Mouse (Mus musculus) MEL (cell line): ENCODE results near the gene Map1b. TPM values are rescaled to one million over a fixed set of nuclear protein-coding genes. Genes with fewer than 3 reads are reported as not detected.

ENCODE experiments used
- DNase-seq: peaks from one replicate; pipeline ENCODE4 v3.0.0; 2011; ENCODE audit warnings: low read depth, low spot score
- H3K27ac ChIP-seq: 2 replicates; pipeline ENCODE4 v1.5.1; 2012; ENCODE audit warnings: low read depth, mild to moderate bottlenecking, control low read depth, low read length, moderate library complexity; ENCODE audit not compliant: control insufficient read depth
- H3K27me3 ChIP-seq, 2 experiments: fragments of 150-350 bp in 1 of 2; sonication (generic) in 1 of 2; 2 replicates each; pipeline ENCODE4 v1.6.1; 2012; ENCODE audit warnings: low read length in 2 of 2, mild to moderate bottlenecking in 2 of 2, improper control_type of control experiment in 1 of 2, moderate library complexity in 1 of 2; ENCODE audit not compliant: insufficient read depth in 2 of 2, control insufficient read depth in 1 of 2
- H3K36me3 ChIP-seq, 2 experiments: 2 replicates each; pipeline ENCODE4 v1.6.1; 2012 to 2014; ENCODE audit warnings: low read length in 2 of 2, improper control_type of control experiment in 1 of 2, inconsistent platforms in 1 of 2, mild to moderate bottlenecking in 1 of 2; ENCODE audit not compliant: insufficient read depth in 2 of 2, control insufficient read depth in 1 of 2
- H3K4me1 ChIP-seq, 2 experiments: fragments of 150-350 bp in 1 of 2; sonication (generic) in 1 of 2; 2 replicates each; pipeline ENCODE4 v1.6.1; 2012; ENCODE audit warnings: low read length in 2 of 2, improper control_type of control experiment in 1 of 2, mild to moderate bottlenecking in 1 of 2; ENCODE audit not compliant: insufficient read depth in 2 of 2, control insufficient read depth in 1 of 2
- H3K4me3 ChIP-seq, 2 experiments: fragments of 150-350 bp in 1 of 2; sonication (generic) in 1 of 2; 2 replicates each; pipeline ENCODE4 v1.5.1; 2012; ENCODE audit warnings: low read depth in 2 of 2, low read length in 2 of 2, mild to moderate bottlenecking in 2 of 2, moderate library complexity in 2 of 2, control low read depth in 1 of 2, improper control_type of control experiment in 1 of 2; ENCODE audit not compliant: control insufficient read depth in 1 of 2, insufficient read depth in 1 of 2
- H3K79me2 ChIP-seq: 2 replicates; pipeline ENCODE4 v1.6.1; 2012; ENCODE audit warnings: mild to moderate bottlenecking, low read length, moderate library complexity; ENCODE audit not compliant: control insufficient read depth, poor library complexity, insufficient read depth
- H3K9ac ChIP-seq: 2 replicates; pipeline ENCODE4 v1.6.1; 2012; ENCODE audit warnings: low read depth, mild to moderate bottlenecking, control low read depth, low read length, moderate library complexity; ENCODE audit not compliant: control insufficient read depth, poor library complexity, severe bottlenecking
- H3K9me3 ChIP-seq: fragments of 150-350 bp; sonication (generic); replicated peaks from 2 replicates; pipeline ENCODE4 v1.6.1; 2012; ENCODE audit warnings: mild to moderate bottlenecking, low read length, improper control_type of control experiment, moderate library complexity; ENCODE audit not compliant: insufficient read depth
- BHLHE40 ChIP-seq: IDR thresholded peaks from 2 replicates; pipeline ENCODE4 v1.6.1; 2012; ENCODE audit warnings: low read depth, mild to moderate bottlenecking, inconsistent platforms, low read length, improper control_type of control experiment, borderline replicate concordance
- CHD1 ChIP-seq: IDR thresholded peaks from 2 replicates; pipeline ENCODE4 v1.6.1; 2012; ENCODE audit warnings: low read depth, mild to moderate bottlenecking, inconsistent platforms, low read length, improper control_type of control experiment
- CHD2 ChIP-seq: IDR thresholded peaks from 2 replicates; pipeline ENCODE4 v1.6.1; 2011; ENCODE audit warnings: low read length, improper control_type of control experiment
- E2F4 ChIP-seq: IDR thresholded peaks from 2 replicates; pipeline ENCODE4 v1.6.1; 2011; ENCODE audit warnings: low read depth, low read length, improper control_type of control experiment, borderline replicate concordance
- EP300 ChIP-seq, 2 experiments: IDR thresholded peaks; 2 replicates each; pipeline ENCODE4 v1.6.1; 2011; ENCODE audit warnings: improper control_type of control experiment in 2 of 2, low read length in 2 of 2, low read depth in 1 of 2, mild to moderate bottlenecking in 1 of 2
- ETS1 ChIP-seq: IDR thresholded peaks from 2 replicates; pipeline ENCODE4 v1.6.1; 2012; ENCODE audit warnings: low read depth, mild to moderate bottlenecking, inconsistent platforms, low read length, improper control_type of control experiment, moderate library complexity
- GABPA ChIP-seq: IDR thresholded peaks from 2 replicates; pipeline ENCODE4 v1.6.1; 2012; ENCODE audit warnings: low read depth, mild to moderate bottlenecking, inconsistent platforms, low read length, improper control_type of control experiment, moderate library complexity
- GATA1 ChIP-seq: IDR thresholded peaks from 2 replicates; pipeline ENCODE4 v1.6.1; 2011; ENCODE audit warnings: low read depth, low read length, improper control_type of control experiment
- HCFC1 ChIP-seq: IDR thresholded peaks from 2 replicates; pipeline ENCODE4 v1.6.1; 2012; ENCODE audit warnings: low read depth, mild to moderate bottlenecking, inconsistent platforms, low read length, improper control_type of control experiment, moderate library complexity
- MAFK ChIP-seq: IDR thresholded peaks from 2 replicates; pipeline ENCODE4 v1.6.1; 2011; ENCODE audit warnings: low read depth, mild to moderate bottlenecking, low read length, improper control_type of control experiment, borderline replicate concordance
- MAZ ChIP-seq: IDR thresholded peaks from 2 replicates; pipeline ENCODE4 v1.6.1; 2012; ENCODE audit warnings: low read depth, mild to moderate bottlenecking, inconsistent platforms, low read length, improper control_type of control experiment
- MEF2A ChIP-seq: IDR thresholded peaks from 2 replicates; pipeline ENCODE4 v1.6.1; 2014; ENCODE audit warnings: low read depth, mild to moderate bottlenecking, inconsistent platforms, low read length, improper control_type of control experiment; ENCODE audit not compliant: poor library complexity, insufficient replicate concordance, severe bottlenecking; ENCODE audit errors: extremely low read depth
- MYB ChIP-seq: IDR thresholded peaks from 2 replicates; pipeline ENCODE4 v1.6.1; 2011; ENCODE audit warnings: mild to moderate bottlenecking, low read depth, low read length, improper control_type of control experiment
- MYC ChIP-seq: IDR thresholded peaks from 2 replicates; pipeline ENCODE4 v1.6.1; 2011; ENCODE audit warnings: low read depth, mild to moderate bottlenecking, low read length, improper control_type of control experiment, moderate library complexity
- POLR2AphosphoS5 ChIP-seq: IDR thresholded peaks from 2 replicates; pipeline ENCODE4 v1.6.1; 2012; ENCODE audit warnings: low read depth, borderline replicate concordance, mild to moderate bottlenecking, inconsistent platforms, low read length, moderate library complexity, mixed read lengths
- SIN3A ChIP-seq: IDR thresholded peaks from 2 replicates; pipeline ENCODE4 v1.6.1; 2012; ENCODE audit warnings: low read length, improper control_type of control experiment, inconsistent platforms
- TAL1 ChIP-seq: IDR thresholded peaks from 2 replicates; pipeline ENCODE4 v1.6.1; 2012; ENCODE audit warnings: mild to moderate bottlenecking, inconsistent platforms, low read length, moderate library complexity, mixed read lengths
- TBP ChIP-seq: IDR thresholded peaks from 2 replicates; pipeline ENCODE4 v1.8.0; 2011; ENCODE audit warnings: low read depth, low read length, improper control_type of control experiment
- UBTF ChIP-seq: IDR thresholded peaks from 2 replicates; pipeline ENCODE4 v1.6.1; 2012; ENCODE audit warnings: low read depth, mild to moderate bottlenecking, inconsistent platforms, low read length, improper control_type of control experiment, moderate library complexity, borderline replicate concordance; ENCODE audit not compliant: insufficient read depth
- USF1 ChIP-seq: IDR thresholded peaks from 2 replicates; pipeline ENCODE4 v1.6.1; 2014; ENCODE audit warnings: low read depth, mild to moderate bottlenecking, inconsistent platforms, low read length, improper control_type of control experiment, moderate library complexity
- ZKSCAN1 ChIP-seq: IDR thresholded peaks from 2 replicates; pipeline ENCODE4 v1.6.1; 2012; ENCODE audit warnings: low read depth, mild to moderate bottlenecking, inconsistent platforms, low read length, improper control_type of control experiment, moderate library complexity
- ZMIZ1 ChIP-seq: IDR thresholded peaks from 2 replicates; pipeline ENCODE4 v1.6.1; 2012; ENCODE audit warnings: low read depth, mild to moderate bottlenecking, inconsistent platforms, low read length, improper control_type of control experiment, moderate library complexity
- polyA plus RNA-seq, 2 experiments: library from polyadenylated mRNA; stranded (reverse) in 1 of 2; unstranded in 1 of 2; fragments of >175 nt in 1 of 2; fragments of >200 nt in 1 of 2; gene quantifications; 2 replicates each; pipeline versions ENCODE4 v1.2.1 to v1.2.4; 2012; ENCODE audit warnings: low replicate concordance in 2 of 2, low read depth in 1 of 2; ENCODE audit not compliant: insufficient read length in 2 of 2, insufficient read depth in 1 of 2, missing spikeins in 1 of 2
- total RNA-seq: library from RNA; depleted of rRNA; stranded (reverse); fragments of 300-350 nt; gene quantifications from 2 replicates; pipeline ENCODE4 v1.2.3, GENCODE M21; 2012

Gene Map1b
- total and polyA plus RNA-seq, 3 experiments, result not detected

GRCm38 (mm10) chr13:99537908-99538513 lies 21.7 kb upstream of the Map1b start:
- TF ChIP-seq EP300 (IDR thresholded peaks at IDR 0.05; ENCODE audit: low read depth in 1 of 2, low read length in 2 of 2) (no peak), CHD1 (no peak), GATA1 (no peak), USF1 (no peak)
- H3K27ac ChIP-seq, result no peak overlapping the region
- H3K27me3 ChIP-seq, result no peaks in the 10 kb centered on the region
- H3K9ac ChIP-seq, result no peak overlapping the region
- H3K4me3 ChIP-seq, result no peak overlapping the region
- no peaks in the 10 kb centered on the region for H3K4me1 ChIP-seq
- no peak for DNase-seq
- H3K79me2 ChIP-seq, result no peaks in the 10 kb centered on the region
- no peaks in the 10 kb centered on the region for H3K9me3 ChIP-seq
- H3K36me3 ChIP-seq, result no peaks in the 10 kb centered on the region

- TF ChIP-seq TBP (no peak), E2F4 (no peak), ZMIZ1 (no peak), TAL1 (no peak), ETS1 (no peak), MAFK (no peak), MYB (no peak), MEF2A (no peak), SIN3A (no peak), CHD2 (no peak), MAZ (no peak), GABPA (no peak), BHLHE40 (no peak), UBTF (no peak), HCFC1 (no peak), MYC (no peak), POLR2AphosphoS5 (no peak), ZKSCAN1 (no peak)
- no peaks in the 10 kb centered on the region for H3K36me3 ChIP-seq
- DNase-seq, result no peak
- no peaks in the 10 kb centered on the region for H3K4me1 ChIP-seq
- no peaks in the 10 kb centered on the region for H3K9me3 ChIP-seq
- no peaks in the 10 kb centered on the region for H3K79me2 ChIP-seq
- no peak overlapping the region for H3K4me3 ChIP-seq
- H3K27me3 ChIP-seq, result no peaks in the 10 kb centered on the region
- H3K9ac ChIP-seq, result no peak overlapping the region
- H3K27ac ChIP-seq, result no peak overlapping the region
These were observed 12.1 kb upstream of the Map1b start for GRCm38 (mm10) chr13:99528456-99528855.
